Mouse (Mus musculus) C2C12 (cell line): Measurements from ENCODE around the gene Schip1.

Experiments used
- CEBPB ChIP-seq: IDR thresholded peaks from one replicate; pipeline ENCODE4 v1.6.1; 2011; ENCODE audit warnings: low read depth, mild to moderate bottlenecking, control low read depth, moderate library complexity
- CTCF ChIP-seq: IDR thresholded peaks from one replicate; pipeline ENCODE4 v1.5.1; 2011; ENCODE audit not compliant: control insufficient read depth, insufficient read depth, insufficient read length
- FOSL1 ChIP-seq: IDR thresholded peaks from one replicate; pipeline ENCODE4 v1.8.0; 2011; ENCODE audit warnings: mild to moderate bottlenecking, low read length; ENCODE audit not compliant: poor library complexity, insufficient read depth, severe bottlenecking
- MAX ChIP-seq: IDR thresholded peaks from one replicate; pipeline ENCODE4 v1.6.1; 2011; ENCODE audit warnings: mild to moderate bottlenecking, control low read depth
- MYOG ChIP-seq: IDR thresholded peaks from one replicate; pipeline ENCODE4 v1.6.1; 2011; ENCODE audit not compliant: control insufficient read depth, insufficient read length; ENCODE audit errors: extremely low read depth
- USF1 ChIP-seq: IDR thresholded peaks from one replicate; pipeline ENCODE4 v1.6.1; 2011; ENCODE audit warnings: low read depth, mild to moderate bottlenecking, control low read depth, moderate library complexity

GRCm38 (mm10) chr3:68250589-68250988 lies 186.0 kb downstream of the Schip1 start:
- no peak for TF ChIP-seq CTCF
- no peak for TF ChIP-seq MAX
- no peak for TF ChIP-seq CEBPB
- TF ChIP-seq FOSL1: no peak
- no peak for TF ChIP-seq USF1
- TF ChIP-seq MYOG: no peak
